Mouse (Mus musculus) B cell, adult 2 months (primary cell): ENCODE results near the gene Hoxa9.

Source experiments
- DNase-seq, 2 experiments: peaks; one replicate each; pipeline ENCODE4 v3.0.0; 2022

Gene Hoxa9

GRCm38 (mm10) chr6:52179690-52180089, 51.2 kb downstream of the Hoxa9 start:
- no peak for DNase-seq

GRCm38 (mm10) chr6:52178918-52179665, 51.8 kb downstream of the Hoxa9 start:
- no peak for DNase-seq

GRCm38 (mm10) chr6:52177806-52178205, 53.1 kb downstream of the Hoxa9 start:
- DNase-seq = no peak

GRCm38 (mm10) chr6:52177061-52177735, 53.7 kb downstream of the Hoxa9 start, which contains the start of gene 5730596B20Rik:
5730596B20Rik (plus strand) TSS chr6:52177498.
- no peak for DNase-seq

GRCm38 (mm10) chr6:52176391-52176790, 54.5 kb downstream of the Hoxa9 start:
- no peak for DNase-seq

- no peak for DNase-seq
Observed at GRCm38 (mm10) chr6:52175864-52176263, 55.0 kb downstream of the Hoxa9 start.

GRCm38 (mm10) chr6:52174968-52175751, 55.7 kb downstream of the Hoxa9 start:
- DNase-seq = no peak

GRCm38 (mm10) chr6:52173648-52174047, 57.2 kb downstream of the Hoxa9 start:
- no peak for DNase-seq
